Mouse (Mus musculus): ENCODE data around the gene Syn3. TPM values are rescaled to one million over a fixed set of nuclear protein-coding genes. Genes with fewer than 3 reads are reported as not detected.

The Syn3 gene
- polyA plus RNA-seq, 1 experiment from 2014 or later = 0.99 TPM

DNA sequence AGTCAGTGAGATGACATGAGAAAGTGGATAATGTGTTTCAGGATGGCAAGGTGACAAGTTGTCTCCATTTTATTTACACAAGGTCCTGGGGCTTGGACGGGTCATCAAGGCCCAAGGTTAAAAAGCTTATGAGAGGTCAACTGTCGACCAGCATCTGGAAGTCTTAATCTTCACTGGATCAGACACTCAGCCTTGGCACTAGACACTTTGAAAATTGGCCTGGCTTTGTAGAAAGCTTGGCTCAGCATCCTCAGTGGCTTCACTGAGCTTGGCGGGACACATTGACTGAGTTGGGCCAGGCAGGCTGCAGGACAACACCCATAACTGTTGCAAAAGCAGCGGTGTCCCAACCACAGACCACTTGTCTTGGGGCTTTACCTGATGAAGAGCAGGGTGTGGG lies 286.6 kb downstream of the Syn3 start:
- H3K4me2 ChIP-seq = no peak overlapping the region
- no peak overlapping the region for H3K4me3 ChIP-seq (ENCODE audit: low read depth, low read length)
- H3K36me3 ChIP-seq (ENCODE audit: control insufficient read depth, insufficient read depth, low read length) = no peaks in the 10 kb centered on the region
- H3K9me3 ChIP-seq (replicated peaks; ENCODE audit: control insufficient read depth, low read length) = no peaks in the 10 kb centered on the region
- ATAC-seq (replicated peaks; ENCODE audit: insufficient number of reproducible peaks, low FRiP score, low TSS enrichment) = no peak
- H3K4me1 ChIP-seq (ENCODE audit: control insufficient read depth, insufficient read depth, low read length) = no peaks in the 10 kb centered on the region
- no peak overlapping the region for H3K27ac ChIP-seq (ENCODE audit: low read depth, low read length)
- 69% methylated on average over 4 of the region's 4 CpGs for WGBS (ENCODE audit: insufficient replicate concordance)
- no peak overlapping the region for H3K9ac ChIP-seq (ENCODE audit: low read depth, low read length)
- H3K27me3 ChIP-seq (ENCODE audit: control insufficient read depth, insufficient read depth, low read length) = no peaks in the 10 kb centered on the region

DNA sequence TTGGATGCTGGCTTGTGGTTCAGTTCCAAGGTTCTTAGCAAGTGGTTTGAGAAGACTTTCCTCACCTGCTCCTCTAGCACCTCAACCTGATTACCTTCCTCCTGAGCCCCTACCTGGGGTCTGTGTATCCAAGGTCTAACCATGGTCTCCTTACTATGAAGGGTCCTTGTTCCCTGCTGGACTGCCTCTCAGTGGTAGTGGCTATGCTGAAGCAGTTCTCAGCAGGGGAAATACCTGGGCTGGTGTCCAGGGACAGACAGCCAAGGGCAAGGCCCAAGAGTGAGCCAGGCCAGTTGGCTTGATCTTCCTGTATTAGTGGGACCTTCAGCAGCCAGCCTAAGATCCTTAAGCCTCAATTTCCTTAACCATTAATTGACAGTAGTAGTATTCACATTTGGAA lies 294.8 kb downstream of the Syn3 start:
- H3K4me3 ChIP-seq (ENCODE audit: low read depth, low read length) = no peak overlapping the region
- no peak overlapping the region for H3K4me2 ChIP-seq
- no peak for ATAC-seq (replicated peaks; ENCODE audit: insufficient number of reproducible peaks, low FRiP score, low TSS enrichment)
- no peaks in the 10 kb centered on the region for H3K27me3 ChIP-seq (ENCODE audit: control insufficient read depth, insufficient read depth, low read length)
- H3K4me1 ChIP-seq (ENCODE audit: control insufficient read depth, insufficient read depth, low read length) = no peaks in the 10 kb centered on the region
- no peaks in the 10 kb centered on the region for H3K9me3 ChIP-seq (replicated peaks; ENCODE audit: control insufficient read depth, low read length)
- H3K9ac ChIP-seq (ENCODE audit: low read depth, low read length) = no peak overlapping the region
- no peak overlapping the region for H3K27ac ChIP-seq (ENCODE audit: low read depth, low read length)
- no peaks in the 10 kb centered on the region for H3K36me3 ChIP-seq (ENCODE audit: control insufficient read depth, insufficient read depth, low read length)

DNA sequence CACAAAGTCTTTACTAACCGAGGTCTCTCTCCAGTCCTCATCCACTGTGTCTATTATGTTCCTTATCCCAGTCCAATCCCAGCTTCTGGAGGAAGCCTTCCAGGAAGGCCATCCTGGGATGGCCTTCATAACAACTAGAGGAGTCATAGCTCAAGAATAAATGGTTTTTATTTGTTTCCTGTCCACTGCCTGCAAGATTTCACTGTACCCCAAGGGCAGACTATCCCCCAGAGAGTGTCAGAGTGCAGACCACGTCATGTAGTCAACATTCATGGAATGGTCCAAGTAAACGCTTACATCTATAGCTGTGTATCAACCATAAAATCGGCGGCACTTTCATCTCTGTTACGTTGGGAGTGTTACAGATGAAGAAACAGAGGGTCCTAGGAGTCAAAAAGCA lies 295.5 kb downstream of the Syn3 start:
- Histone ChIP-seq H3K27ac (ENCODE audit: low read depth, low read length) (no peak overlapping the region), H3K4me1 (ENCODE audit: control insufficient read depth, insufficient read depth, low read length) (no peaks in the 10 kb centered on the region), H3K36me3 (ENCODE audit: control insufficient read depth, insufficient read depth, low read length) (no peaks in the 10 kb centered on the region), H3K9ac (ENCODE audit: low read depth, low read length) (no peak overlapping the region), H3K9me3 (replicated peaks; ENCODE audit: control insufficient read depth, low read length) (no peaks in the 10 kb centered on the region), H3K27me3 (ENCODE audit: control insufficient read depth, insufficient read depth, low read length) (no peaks in the 10 kb centered on the region), H3K4me2 (no peak overlapping the region), H3K4me3 (ENCODE audit: low read depth, low read length) (no peak overlapping the region)
- no peak for ATAC-seq (replicated peaks; ENCODE audit: insufficient number of reproducible peaks, low FRiP score, low TSS enrichment)
- 83% methylated on average over 6 of the region's 6 CpGs for WGBS (ENCODE audit: insufficient replicate concordance)

DNA sequence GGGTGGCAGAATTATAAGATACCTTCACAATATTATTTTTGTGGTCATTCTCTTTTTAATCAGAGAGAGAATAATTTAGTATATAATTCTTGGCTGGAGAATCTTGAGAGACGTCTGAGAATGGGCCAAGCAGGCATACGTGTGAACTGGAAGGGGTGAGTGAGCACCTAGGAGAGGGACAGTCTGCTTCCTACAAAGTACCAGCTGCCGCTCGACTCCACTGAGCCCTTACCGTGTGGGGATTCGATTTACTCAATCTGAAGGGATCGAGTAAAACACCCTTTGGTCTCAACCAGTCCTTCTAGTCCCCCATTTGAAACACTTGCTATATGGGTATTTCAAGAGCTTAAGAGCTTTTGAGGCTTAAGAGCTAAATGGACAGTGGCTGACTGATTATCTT lies 296.9 kb downstream of the Syn3 start:
- no peaks in the 10 kb centered on the region for H3K4me1 ChIP-seq (ENCODE audit: control insufficient read depth, insufficient read depth, low read length)
- H3K9ac ChIP-seq (ENCODE audit: low read depth, low read length) = no peak overlapping the region
- H3K27ac ChIP-seq (ENCODE audit: low read depth, low read length) = no peak overlapping the region
- H3K9me3 ChIP-seq (replicated peaks; ENCODE audit: control insufficient read depth, low read length) = no peaks in the 10 kb centered on the region
- WGBS (ENCODE audit: insufficient replicate concordance) = 70% methylated on average over 7 of the region's 7 CpGs
- H3K4me3 ChIP-seq (ENCODE audit: low read depth, low read length) = no peak overlapping the region
- ATAC-seq (replicated peaks; ENCODE audit: insufficient number of reproducible peaks, low FRiP score, low TSS enrichment) = no peak
- no peaks in the 10 kb centered on the region for H3K36me3 ChIP-seq (ENCODE audit: control insufficient read depth, insufficient read depth, low read length)
- H3K27me3 ChIP-seq (ENCODE audit: control insufficient read depth, insufficient read depth, low read length) = no peaks in the 10 kb centered on the region
- H3K4me2 ChIP-seq = no peak overlapping the region

DNA sequence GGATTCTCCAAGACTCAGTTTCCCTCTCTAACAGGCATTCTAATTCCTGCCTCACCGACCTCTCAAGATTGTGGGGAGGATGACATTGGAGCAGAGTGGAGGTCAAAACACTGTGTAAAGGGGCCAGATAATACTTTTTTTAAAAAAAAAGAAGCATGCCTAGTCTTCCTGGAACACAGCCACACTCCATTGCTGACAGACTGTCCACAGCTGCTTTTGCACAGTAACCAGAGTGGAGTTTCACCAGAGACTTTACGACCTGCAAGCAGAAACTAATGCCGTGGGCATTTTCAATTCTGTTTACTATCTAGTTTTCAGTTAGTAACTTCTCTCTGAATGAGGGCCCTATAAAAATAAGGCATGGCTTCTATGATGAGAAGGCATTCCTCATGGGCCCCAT lies 297.7 kb downstream of the Syn3 start:
- no peak overlapping the region for H3K4me3 ChIP-seq (ENCODE audit: low read depth, low read length)
- H3K27ac ChIP-seq (ENCODE audit: low read depth, low read length) = no peak overlapping the region
- H3K9me3 ChIP-seq (replicated peaks; ENCODE audit: control insufficient read depth, low read length) = no peaks in the 10 kb centered on the region
- H3K27me3 ChIP-seq (ENCODE audit: control insufficient read depth, insufficient read depth, low read length) = no peaks in the 10 kb centered on the region
- H3K9ac ChIP-seq (ENCODE audit: low read depth, low read length) = no peak overlapping the region
- no peaks in the 10 kb centered on the region for H3K4me1 ChIP-seq (ENCODE audit: control insufficient read depth, insufficient read depth, low read length)
- H3K4me2 ChIP-seq = no peak overlapping the region
- WGBS (ENCODE audit: insufficient replicate concordance) = 71% methylated on average over 3 of the region's 3 CpGs
- no peak for ATAC-seq (replicated peaks; ENCODE audit: insufficient number of reproducible peaks, low FRiP score, low TSS enrichment)
- no peaks in the 10 kb centered on the region for H3K36me3 ChIP-seq (ENCODE audit: control insufficient read depth, insufficient read depth, low read length)

DNA sequence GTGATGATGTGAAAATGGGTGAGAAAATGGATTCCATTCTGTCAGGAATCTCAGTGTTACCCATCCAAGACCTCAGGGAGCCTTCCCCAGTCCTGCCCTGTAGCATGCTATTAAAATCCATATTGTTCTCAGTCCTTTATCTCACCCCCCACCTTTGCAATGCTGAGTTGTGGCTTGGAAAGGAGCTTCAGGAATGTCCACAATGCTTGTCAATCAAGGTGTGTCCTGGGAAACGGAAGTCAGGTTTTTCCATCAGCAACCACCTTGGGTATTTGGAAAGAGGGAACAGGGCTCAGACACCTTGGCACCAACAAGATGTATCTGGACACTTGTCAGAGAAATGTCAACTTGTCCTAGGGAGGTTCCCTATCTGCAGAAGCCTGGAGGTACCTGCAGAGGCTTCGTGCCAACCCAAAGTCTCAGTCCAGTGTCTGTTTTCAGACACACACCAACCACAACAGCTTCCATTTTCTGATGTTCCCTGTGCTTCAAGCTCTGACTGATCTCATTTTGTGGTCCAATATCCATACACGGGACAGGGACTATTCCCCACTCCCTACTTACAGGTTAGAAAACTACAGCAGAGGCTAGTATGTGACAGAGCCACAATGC lies 302.2 kb downstream of the Syn3 start:
- no peaks in the 10 kb centered on the region for H3K27me3 ChIP-seq (ENCODE audit: control insufficient read depth, insufficient read depth, low read length)
- no peaks in the 10 kb centered on the region for H3K36me3 ChIP-seq (ENCODE audit: control insufficient read depth, insufficient read depth, low read length)
- H3K27ac ChIP-seq (ENCODE audit: low read depth, low read length) = no peak overlapping the region
- no peak overlapping the region for H3K9ac ChIP-seq (ENCODE audit: low read depth, low read length)
- no peak for ATAC-seq (replicated peaks; ENCODE audit: insufficient number of reproducible peaks, low FRiP score, low TSS enrichment)
- WGBS (ENCODE audit: insufficient replicate concordance) = 73% methylated on average over 3 of the region's 3 CpGs
- H3K4me1 ChIP-seq (ENCODE audit: control insufficient read depth, insufficient read depth, low read length) = 0 out of 2 replicates have a peak, but pooled peaks cover 4% of the 10 kb centered on the region
- H3K4me3 ChIP-seq (ENCODE audit: low read depth, low read length) = no peak overlapping the region
- H3K9me3 ChIP-seq (replicated peaks; ENCODE audit: control insufficient read depth, low read length) = no peaks in the 10 kb centered on the region
- no peak overlapping the region for H3K4me2 ChIP-seq

DNA sequence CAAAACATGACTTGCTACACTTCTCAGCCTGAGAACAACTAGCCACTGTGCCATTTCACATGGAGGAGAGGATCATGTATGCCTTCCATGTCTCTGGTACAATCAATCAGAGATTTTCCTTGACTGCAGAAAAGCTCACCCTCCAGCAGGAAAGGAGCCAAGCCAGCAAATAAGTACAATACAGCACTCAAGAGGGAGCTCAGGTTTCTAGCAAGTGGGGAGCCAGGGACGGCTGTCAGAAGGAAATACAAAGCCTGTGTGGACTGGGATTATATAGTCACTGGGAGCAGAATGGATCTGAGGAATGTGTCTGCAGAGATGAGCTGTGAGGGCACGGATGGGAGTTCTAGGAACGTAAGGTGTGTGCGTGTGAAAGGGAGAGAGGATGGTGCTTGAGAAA lies 304.0 kb downstream of the Syn3 start:
- Histone ChIP-seq H3K36me3 (ENCODE audit: control insufficient read depth, insufficient read depth, low read length) (no peaks in the 10 kb centered on the region), H3K4me1 (ENCODE audit: control insufficient read depth, insufficient read depth, low read length) (0 out of 2 replicates have a peak, but pooled peaks cover 4% of the 10 kb centered on the region), H3K9ac (ENCODE audit: low read depth, low read length) (no peak overlapping the region), H3K4me2 (no peak overlapping the region), H3K4me3 (ENCODE audit: low read depth, low read length) (no peak overlapping the region), H3K9me3 (replicated peaks; ENCODE audit: control insufficient read depth, low read length) (no peaks in the 10 kb centered on the region), H3K27ac (ENCODE audit: low read depth, low read length) (no peak overlapping the region), H3K27me3 (ENCODE audit: control insufficient read depth, insufficient read depth, low read length) (no peaks in the 10 kb centered on the region)
- WGBS (ENCODE audit: insufficient replicate concordance) = 61% methylated on average over 4 of the region's 4 CpGs
- ATAC-seq (replicated peaks; ENCODE audit: insufficient number of reproducible peaks, low FRiP score, low TSS enrichment) = no peak

DNA sequence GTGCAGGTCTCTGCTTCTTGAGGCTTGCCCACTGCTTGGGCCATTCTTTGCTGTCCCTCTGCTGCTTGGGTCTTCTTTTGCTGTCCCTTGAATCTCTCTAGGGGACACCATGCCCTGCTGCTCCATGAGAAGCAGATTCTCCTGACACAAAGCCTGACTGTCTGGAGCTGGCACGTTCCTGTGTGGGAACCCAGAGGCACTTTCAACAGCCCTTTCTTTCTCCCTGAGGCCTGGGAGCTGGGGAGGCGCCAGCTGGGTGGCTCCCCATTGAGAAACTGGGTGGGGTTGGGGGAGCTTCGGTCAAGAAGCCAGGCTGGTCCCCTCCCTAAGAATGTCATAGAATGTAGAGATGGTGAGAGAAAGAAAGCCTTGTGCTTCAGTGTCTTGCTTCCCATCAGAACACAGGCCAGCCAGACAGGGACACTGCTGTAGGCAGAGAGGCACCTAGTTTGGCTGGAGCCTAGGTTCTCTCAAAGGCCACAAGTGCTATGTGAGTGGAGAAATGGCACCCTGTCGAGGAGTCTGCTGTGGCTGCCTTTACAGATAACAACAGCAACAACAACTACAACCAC lies 304.7 kb downstream of the Syn3 start:
- H3K36me3 ChIP-seq (ENCODE audit: control insufficient read depth, insufficient read depth, low read length) = no peaks in the 10 kb centered on the region
- H3K4me2 ChIP-seq = no peak overlapping the region
- H3K4me1 ChIP-seq (ENCODE audit: control insufficient read depth, insufficient read depth, low read length) = 0 out of 2 replicates have a peak, but pooled peaks cover 4% of the 10 kb centered on the region
- 37% methylated on average over 4 of the region's 4 CpGs for WGBS (ENCODE audit: insufficient replicate concordance)
- no peak overlapping the region for H3K9ac ChIP-seq (ENCODE audit: low read depth, low read length)
- no peaks in the 10 kb centered on the region for H3K27me3 ChIP-seq (ENCODE audit: control insufficient read depth, insufficient read depth, low read length)
- H3K4me3 ChIP-seq (ENCODE audit: low read depth, low read length) = no peak overlapping the region
- H3K27ac ChIP-seq (ENCODE audit: low read depth, low read length) = no peak overlapping the region
- ATAC-seq (replicated peaks; ENCODE audit: insufficient number of reproducible peaks, low FRiP score, low TSS enrichment) = no peak
- H3K9me3 ChIP-seq (replicated peaks; ENCODE audit: control insufficient read depth, low read length) = no peaks in the 10 kb centered on the region

DNA sequence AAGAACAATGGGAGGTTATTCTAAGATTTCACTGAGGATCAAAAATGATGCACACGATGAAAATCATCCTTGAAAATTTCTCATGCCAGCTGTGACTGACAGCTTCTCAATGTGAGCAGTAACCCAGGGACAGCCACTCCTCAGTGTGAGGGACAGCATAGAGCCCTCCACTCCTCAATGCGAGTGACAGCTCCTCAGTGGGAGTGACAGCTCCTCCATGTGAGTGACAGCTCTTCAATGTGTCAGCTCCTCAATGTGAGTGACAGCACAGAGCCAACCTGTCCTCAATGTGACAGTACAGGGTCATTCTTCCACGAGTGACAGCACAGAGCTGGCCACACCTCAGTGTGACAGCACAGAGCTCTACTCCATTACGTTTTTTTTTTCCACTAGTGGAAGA lies 310.1 kb downstream of the Syn3 start:
- H3K9ac ChIP-seq (ENCODE audit: low read depth, low read length) = no peak overlapping the region
- H3K27me3 ChIP-seq (ENCODE audit: control insufficient read depth, insufficient read depth, low read length) = no peaks in the 10 kb centered on the region
- no peaks in the 10 kb centered on the region for H3K36me3 ChIP-seq (ENCODE audit: control insufficient read depth, insufficient read depth, low read length)
- no peaks in the 10 kb centered on the region for H3K4me1 ChIP-seq (ENCODE audit: control insufficient read depth, insufficient read depth, low read length)
- WGBS (ENCODE audit: insufficient replicate concordance) = 60% methylated on average over 4 of the region's 4 CpGs
- H3K4me3 ChIP-seq (ENCODE audit: low read depth, low read length) = no peak overlapping the region
- H3K9me3 ChIP-seq (replicated peaks; ENCODE audit: control insufficient read depth, low read length) = no peaks in the 10 kb centered on the region
- no peak overlapping the region for H3K27ac ChIP-seq (ENCODE audit: low read depth, low read length)
- no peak overlapping the region for H3K4me2 ChIP-seq
- ATAC-seq (replicated peaks; ENCODE audit: insufficient number of reproducible peaks, low FRiP score, low TSS enrichment) = no peak

All from heart, embryonic 11.5 days (tissue).